Mouse (Mus musculus) left cerebral cortex, adult 2 months (tissue): ENCODE data around the gene Gm10190. TPM values are rescaled to one million over a fixed set of nuclear protein-coding genes. Genes with fewer than 3 reads are reported as not detected.

Source experiments
- DNase-seq, 2 experiments: peaks; one replicate each; pipeline ENCODE4 v3.0.0; 2021 to 2022; ENCODE audit warnings: low spot score in 2 of 2, mixed read lengths in 1 of 2; ENCODE audit errors: extremely low spot score in 1 of 2
- H3K27ac ChIP-seq: fragments of 200-600 bp; 2 replicates; pipeline ENCODE4 v1.8.1; 2022
- H3K4me3 ChIP-seq: fragments of 200-600 bp; 2 replicates; pipeline ENCODE4 v1.8.1; 2022
- CTCF ChIP-seq: fragments of 200-600 bp; IDR thresholded peaks from 2 replicates; pipeline ENCODE4 v1.8.1; 2022; ENCODE audit warnings: antibody characterized with exemption, mild to moderate bottlenecking, moderate library complexity
- intact Hi-C: fragments of 180-260 bp; cut with DNase I; formaldehyde crosslinking; loops from one replicate; pipeline ENCODE4 v1.15.1; 2025
- total RNA-seq, 2 experiments: library from RNA; stranded (reverse); gene quantifications; 2 replicates each; pipeline ENCODE4 v1.2.3; 2021

Gm10190 gene
- total RNA-seq, 2 experiments from 2014 or later: 1.4 to 2.4 TPM

DNA sequence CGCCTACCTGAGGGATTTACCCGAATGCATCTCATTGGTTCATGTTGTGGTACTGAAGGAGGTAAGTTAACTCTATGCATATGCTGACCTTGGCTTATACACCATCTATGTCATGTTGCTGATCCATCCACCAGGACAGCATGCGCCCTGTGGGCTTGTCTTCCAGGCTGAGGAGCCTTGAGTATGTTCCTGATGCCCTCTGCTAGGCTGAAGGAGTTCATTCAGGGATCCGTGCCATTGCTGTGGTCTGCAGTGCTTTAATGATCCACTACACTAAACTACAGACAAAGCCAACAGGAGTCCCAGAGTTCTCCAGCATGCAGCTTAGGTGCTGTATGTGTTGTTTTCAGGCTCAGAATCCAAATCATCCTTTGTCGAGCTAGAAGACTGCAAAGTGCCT, 6.1 kb downstream of the Gm10190 start:
- Histone ChIP-seq H3K4me3 (no peak overlapping the region), H3K27ac (no peak overlapping the region)
- no peak for DNase-seq
- peak; percentile 39 for TF ChIP-seq CTCF
- intact Hi-C loops: no loop called here

DNA sequence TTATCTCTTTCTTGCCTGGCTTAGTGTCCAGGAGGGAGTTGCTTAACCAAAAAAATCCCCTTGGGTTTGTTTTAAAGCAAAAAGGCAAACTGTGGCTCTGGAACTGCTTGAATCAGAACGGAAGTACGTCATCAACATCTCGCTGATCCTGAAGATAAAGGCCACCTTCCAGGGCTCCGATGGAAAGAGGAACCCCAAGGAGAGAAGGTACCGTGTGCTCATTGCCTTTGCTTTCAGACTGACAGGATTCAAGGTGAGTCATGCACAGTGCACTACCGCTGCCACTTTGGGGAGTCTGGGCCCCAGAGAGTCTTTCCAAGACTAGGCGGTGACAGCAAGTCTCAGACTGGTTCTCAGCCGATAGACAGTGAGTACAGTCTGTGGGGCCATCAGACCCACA, 13.1 kb downstream of the Gm10190 start:
- intact Hi-C loops: no loop called here
- Histone ChIP-seq H3K4me3 (no peak overlapping the region), H3K27ac (no peak overlapping the region)
- TF ChIP-seq CTCF: no peak
- DNase-seq: no peak

GRCm38 (mm10) chr17:80347234-80347633, 26.1 kb downstream of the Gm10190 start:
- H3K4me3 ChIP-seq: no peak overlapping the region
- no peak overlapping the region for H3K27ac ChIP-seq
- TF ChIP-seq CTCF: no peak
- DNase-seq: no peak
- intact Hi-C loops: no loop called here

GRCm38 (mm10) chr17:80346591-80347125, 26.7 kb downstream of the Gm10190 start:
- DNase-seq: no peak
- intact Hi-C loops: no loop called here
- no peak overlapping the region for H3K27ac ChIP-seq
- TF ChIP-seq CTCF: no peak
- H3K4me3 ChIP-seq: no peak overlapping the region

- no peak overlapping the region for H3K4me3 ChIP-seq
- TF ChIP-seq CTCF: peak; percentile 30
- no peak overlapping the region for H3K27ac ChIP-seq
- no peak for DNase-seq
- intact Hi-C loops: no loop called here
These were observed 28.1 kb downstream of the Gm10190 start for GRCm38 (mm10) chr17:80345277-80345676.

- DNase-seq: no peak
- no peak overlapping the region for H3K27ac ChIP-seq
- intact Hi-C loops: loop anchor here (2.0 kb wide), 1 partner anchor 42 kb away; the partner anchor contains the start of genes Dhx57 and Morn2
- H3K4me3 ChIP-seq: no peak overlapping the region
- peak; percentile 49 for TF ChIP-seq CTCF
These were observed 41.0 kb downstream of the Gm10190 start for GRCm38 (mm10) chr17:80332386-80332785.

GRCm38 (mm10) chr17:80326431-80326830, 46.9 kb downstream of the Gm10190 start:
- no peak for DNase-seq
- Histone ChIP-seq H3K27ac (no peak overlapping the region), H3K4me3 (no peak overlapping the region)
- intact Hi-C loops: no loop called here
- no peak for TF ChIP-seq CTCF

DNA sequence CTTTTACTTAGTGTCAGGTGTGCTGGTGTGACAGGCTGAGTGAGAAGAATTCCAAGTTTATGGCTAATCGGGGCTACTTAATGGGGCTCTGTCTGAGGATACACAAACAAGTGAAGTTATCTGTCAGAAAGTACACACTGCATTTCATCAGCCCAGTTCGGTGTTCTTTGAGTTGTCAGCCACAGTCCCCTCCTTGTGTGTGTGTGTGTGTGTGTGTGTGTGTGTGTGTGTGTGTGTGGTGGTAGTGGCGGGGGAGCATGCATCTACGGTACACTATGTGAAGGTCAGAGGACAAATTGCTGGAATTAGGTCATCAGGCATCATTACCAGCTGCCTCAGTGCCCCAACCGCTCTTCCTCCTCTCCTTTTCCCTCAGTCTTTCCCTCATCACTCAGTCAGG, 47.9 kb downstream of the Gm10190 start:
- H3K4me3 ChIP-seq: no peak overlapping the region
- no peak for DNase-seq
- H3K27ac ChIP-seq: no peak overlapping the region
- intact Hi-C loops: no loop called here
- TF ChIP-seq CTCF: no peak

- H3K4me3 ChIP-seq: no peak overlapping the region
- H3K27ac ChIP-seq: no peak overlapping the region
- DNase-seq: no peak
- intact Hi-C loops: no loop called here
- no peak for TF ChIP-seq CTCF
These were observed 48.8 kb downstream of the Gm10190 start for GRCm38 (mm10) chr17:80324521-80324920.

- intact Hi-C loops: no loop called here
- Histone ChIP-seq H3K4me3 (no peak overlapping the region), H3K27ac (no peak overlapping the region)
- no peak for DNase-seq
- no peak for TF ChIP-seq CTCF
These were observed 49.7 kb downstream of the Gm10190 start for GRCm38 (mm10) chr17:80323658-80324057.

Other genes with a start within 250 kb of the Gm10190 start
- gene Galm, start 246.1 kb downstream of the Gm10190 start, total RNA-seq: 1 to 10 TPM; 1.8 to 2.6 TPM
- gene Srsf7, start 166.2 kb downstream of the Gm10190 start, total RNA-seq: 100 to 1,000 TPM; 103 to 115 TPM
- gene Ttc39d, start 166.1 kb downstream of the Gm10190 start, total RNA-seq: under 1 TPM in 1 of 2 experiments, not detected in 1; 0.18 TPM
- 1 to 10 TPM; 5.3 to 5.9 TPM for gene Gemin6, start 149.1 kb downstream of the Gm10190 start, total RNA-seq
- gene Morn2, start 83.3 kb downstream of the Gm10190 start, total RNA-seq: 10 to 100 TPM; 15.6 to 16.3 TPM
- 10 to 100 TPM; 40.7 to 45.1 TPM for gene Dhx57, start 83.1 kb downstream of the Gm10190 start, total RNA-seq
- 1 to 10 TPM; 2.5 to 2.8 TPM for gene Arhgef33, start 66.1 kb downstream of the Gm10190 start, total RNA-seq
- 10 to 100 TPM; 33.0 to 36.6 TPM for gene Sos1, start 106.9 kb upstream of the Gm10190 start, total RNA-seq
- gene Cdkl4, start 204.3 kb upstream of the Gm10190 start, total RNA-seq: 10 to 100 TPM; 17.9 to 18.9 TPM